Mouse (Mus musculus) thymus, adult 2 months (tissue): ENCODE results near the gene Gm3285. TPM values are rescaled to one million over a fixed set of nuclear protein-coding genes. Genes with fewer than 3 reads are reported as not detected.
A peak's percentile ranks its signal among the peaks of the same experiment; 100 is the strongest.

Experiments used
- DNase-seq: peaks from one replicate; pipeline ENCODE4 v3.0.0; 2021
- H3K27ac ChIP-seq: fragments of 200-500 bp; 2 replicates; pipeline ENCODE4 v1.5.1; 2012; ENCODE audit warnings: low read length, control low read depth; ENCODE audit not compliant: control insufficient read depth, insufficient read depth
- H3K27me3 ChIP-seq: fragments of 200-500 bp; 2 replicates; pipeline ENCODE4 v1.6.1; 2012; ENCODE audit warnings: mild to moderate bottlenecking, low read length, moderate library complexity, mixed read lengths; ENCODE audit not compliant: control insufficient read depth, insufficient read depth
- H3K36me3 ChIP-seq: fragments of 200-500 bp; 2 replicates; pipeline ENCODE4 v1.6.1; 2012; ENCODE audit warnings: mild to moderate bottlenecking, low read length, moderate library complexity; ENCODE audit not compliant: control insufficient read depth, insufficient read depth
- H3K4me1 ChIP-seq: fragments of 200-500 bp; replicated peaks from 2 replicates; pipeline ENCODE4 v1.6.1; 2012; ENCODE audit warnings: low read length; ENCODE audit not compliant: control insufficient read depth, insufficient read depth
- H3K4me3 ChIP-seq: fragments of 200-500 bp; 2 replicates; pipeline ENCODE4 v1.5.1; 2012; ENCODE audit warnings: mild to moderate bottlenecking, low read length, control low read depth, moderate library complexity; ENCODE audit not compliant: control insufficient read depth, insufficient read depth
- CTCF ChIP-seq: fragments of 200-500 bp; IDR thresholded peaks from 2 replicates; pipeline ENCODE4 v1.5.1; 2012; ENCODE audit warnings: mild to moderate bottlenecking, control low read depth, low read length, moderate library complexity, borderline replicate concordance; ENCODE audit not compliant: control insufficient read depth, poor library complexity, insufficient read depth; ENCODE audit errors: extremely low read depth
- POLR2A ChIP-seq: fragments of 200-500 bp; IDR thresholded peaks from 2 replicates; pipeline ENCODE4 v1.6.1; 2012; ENCODE audit warnings: mild to moderate bottlenecking, low read length, control low read depth, moderate library complexity; ENCODE audit not compliant: control insufficient read depth, poor library complexity, insufficient read depth; ENCODE audit errors: extremely low read depth
- WGBS: fragments of 180-500 bp; shearing (Covaris S2); methylation state at CpG from one replicate; pipeline ENCODE4 v1.1.7; 2018; 5-methylcytosine and 5-hydroxymethylcytosine counted together
- polyA plus RNA-seq: library from polyadenylated mRNA; depleted of rRNA; stranded (reverse); fragments of >200 nt; gene quantifications from 2 replicates; pipeline ENCODE4 v1.2.3, GENCODE M21; 2012

The Gm3285 gene
- polyA plus RNA-seq, 1 experiment, result 0.27 TPM

DNA sequence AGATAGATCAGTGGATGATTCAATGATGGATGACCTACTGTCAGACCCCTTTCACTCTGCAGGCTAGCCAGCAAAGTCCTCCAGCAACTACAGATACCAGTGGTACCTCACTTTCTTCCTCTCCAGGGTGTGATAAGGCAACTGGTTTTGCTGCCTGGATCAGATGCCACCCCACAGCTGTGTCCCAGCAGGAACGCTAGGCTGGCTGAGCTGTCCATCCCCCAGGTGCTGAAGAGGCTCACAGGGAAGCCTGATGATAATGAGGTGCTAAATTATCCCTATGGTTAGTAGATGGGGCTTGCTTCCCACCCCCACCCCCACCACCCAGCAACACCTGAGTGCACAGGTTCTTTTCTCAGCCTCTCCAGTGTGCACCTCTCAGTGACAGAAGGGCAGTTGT, 5.8 kb downstream of the Gm3285 start:
- no peak overlapping the region for H3K27ac ChIP-seq
- 79% methylated on average over 1 of the region's 1 CpGs for WGBS
- no peaks in the 10 kb centered on the region for H3K27me3 ChIP-seq
- no peaks in the 10 kb centered on the region for H3K36me3 ChIP-seq
- DNase-seq, result no peak
- no peak overlapping the region for H3K4me3 ChIP-seq
- TF ChIP-seq CTCF, result no peak
- no peak for TF ChIP-seq POLR2A
- H3K4me1 ChIP-seq, result peaks cover 8% of the 10 kb centered on the region; the same call in 1 of the 2 replicates

DNA sequence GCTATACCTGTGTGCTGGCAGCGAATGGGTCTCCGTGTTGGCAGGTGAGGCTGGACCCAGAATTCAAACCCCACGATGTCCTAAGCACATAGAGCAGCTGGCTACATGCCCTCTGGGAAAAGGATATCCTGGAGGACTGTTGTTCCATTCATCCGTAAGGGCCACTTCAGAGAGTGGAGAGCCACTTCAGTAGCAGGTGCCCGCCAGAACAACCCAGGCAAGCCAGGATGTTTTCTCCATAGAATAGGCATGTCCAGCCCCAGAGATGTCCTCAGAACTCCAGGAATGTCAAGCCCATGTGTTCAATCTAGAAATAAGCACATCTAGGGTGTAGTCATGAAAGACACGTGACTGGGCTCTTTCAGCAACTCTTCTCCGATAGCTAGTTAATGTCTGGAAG, 7.9 kb downstream of the Gm3285 start:
- Histone ChIP-seq H3K4me3 (no peak overlapping the region), H3K4me1 (peaks cover 4% of the 10 kb centered on the region; the same call in 1 of the 2 replicates), H3K27ac (no peak overlapping the region), H3K27me3 (no peaks in the 10 kb centered on the region), H3K36me3 (no peaks in the 10 kb centered on the region)
- DNase-seq, result no peak
- WGBS, result 94% methylated on average over 7 of the region's 7 CpGs
- TF ChIP-seq CTCF (no peak), POLR2A (no peak)

DNA sequence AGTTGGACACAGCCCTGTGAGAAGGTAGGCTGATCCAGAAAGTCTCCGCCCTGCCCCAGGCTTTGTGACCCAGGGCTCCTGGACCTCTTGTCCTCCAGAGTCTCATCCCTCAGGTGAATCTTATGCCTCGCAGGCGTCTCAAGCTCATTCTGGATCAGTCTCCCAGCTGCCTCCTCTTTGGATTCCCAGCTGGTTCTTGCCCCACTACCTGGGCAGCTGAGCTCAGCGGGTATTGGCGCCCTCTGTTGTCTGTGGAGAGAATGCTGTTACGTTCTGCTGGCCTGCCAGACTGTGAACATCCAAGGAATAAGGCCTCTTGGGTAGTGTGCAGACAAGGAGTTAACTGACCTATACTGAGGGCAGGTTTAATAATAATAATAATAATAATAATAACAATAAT, 17.2 kb downstream of the Gm3285 start:
- Histone ChIP-seq H3K4me3 (no peak overlapping the region), H3K4me1 (peaks cover 5% of the 10 kb centered on the region), H3K27me3 (no peaks in the 10 kb centered on the region), H3K27ac (no peak overlapping the region), H3K36me3 (no peaks in the 10 kb centered on the region)
- DNase-seq, result peak; percentile 44
- WGBS, result 78% methylated on average over 6 of the region's 6 CpGs
- TF ChIP-seq CTCF, result no peak
- no peak for TF ChIP-seq POLR2A

- no peaks in the 10 kb centered on the region for H3K36me3 ChIP-seq
- H3K27me3 ChIP-seq, result no peaks in the 10 kb centered on the region
- TF ChIP-seq CTCF, result no peak
- no peak for TF ChIP-seq POLR2A
- WGBS, result 19% methylated on average over 3 of the region's 3 CpGs
- H3K4me1 ChIP-seq, result peaks cover 5% of the 10 kb centered on the region
- no peak overlapping the region for H3K27ac ChIP-seq
- no peak for DNase-seq
- no peak overlapping the region for H3K4me3 ChIP-seq
These were observed 18.5 kb downstream of the Gm3285 start for GRCm38 (mm10) chr10:77880305-77880704.

DNA sequence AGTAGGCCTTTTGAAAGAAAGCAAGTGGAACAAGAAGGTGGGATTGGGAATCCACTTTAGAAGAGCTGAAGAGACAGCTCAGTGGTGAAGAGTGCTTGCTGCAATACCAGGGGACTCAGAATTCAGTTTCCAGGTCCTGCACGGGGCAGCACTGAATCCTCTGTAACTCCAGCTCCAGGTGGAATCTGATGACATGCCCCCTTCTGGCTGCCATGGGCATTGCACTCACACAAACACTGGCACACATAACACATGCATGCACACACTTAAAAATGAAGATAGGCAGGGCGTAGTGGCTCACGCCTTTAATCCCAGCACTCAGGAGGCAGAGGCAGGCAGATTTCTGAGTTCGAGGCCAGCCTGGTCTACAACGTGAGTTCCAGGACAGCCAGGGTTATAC, 20.8 kb downstream of the Gm3285 start:
- Histone ChIP-seq H3K4me3 (no peak overlapping the region), H3K4me1 (no peaks in the 10 kb centered on the region), H3K36me3 (no peaks in the 10 kb centered on the region), H3K27me3 (no peaks in the 10 kb centered on the region), H3K27ac (no peak overlapping the region)
- WGBS, result 89% methylated on average over 5 of the region's 5 CpGs
- peak; percentile 7 for DNase-seq
- TF ChIP-seq POLR2A (no peak), CTCF (no peak)

DNA sequence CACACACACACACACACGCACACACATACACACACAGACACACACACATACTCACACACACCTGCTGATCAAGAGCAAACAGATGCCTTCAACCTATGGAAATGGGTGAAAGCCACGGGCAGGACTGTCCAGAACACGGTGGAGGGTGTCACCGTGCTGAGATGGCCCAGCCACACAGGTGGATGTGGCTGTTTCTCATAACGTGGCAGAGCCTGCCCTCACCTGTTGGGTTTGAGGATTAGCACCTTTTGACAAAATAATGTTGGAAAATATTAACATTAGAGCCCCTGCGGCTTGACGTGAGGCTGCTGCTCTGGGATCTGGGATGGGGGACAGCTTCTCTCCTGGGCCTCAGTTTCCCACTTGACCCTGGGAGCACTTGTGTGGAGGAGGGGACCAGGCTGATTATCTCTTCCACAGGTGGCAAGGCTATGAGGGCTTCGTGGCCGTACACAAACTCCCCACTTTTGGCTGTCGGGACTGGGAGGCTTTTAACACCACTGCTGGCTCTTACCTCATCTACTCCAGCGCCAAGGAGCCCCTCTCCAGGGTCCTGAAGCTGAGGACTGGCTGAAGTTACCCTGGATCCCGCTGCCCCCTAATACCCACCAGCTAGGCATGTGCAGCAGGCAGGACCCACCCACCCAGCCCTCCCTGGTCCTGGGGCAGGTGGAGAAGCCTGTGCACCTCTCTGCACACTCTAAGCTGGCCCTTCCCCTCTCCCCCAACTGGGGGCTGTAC, 24.4 kb downstream of the Gm3285 start:
- DNase-seq, result no peak

DNA sequence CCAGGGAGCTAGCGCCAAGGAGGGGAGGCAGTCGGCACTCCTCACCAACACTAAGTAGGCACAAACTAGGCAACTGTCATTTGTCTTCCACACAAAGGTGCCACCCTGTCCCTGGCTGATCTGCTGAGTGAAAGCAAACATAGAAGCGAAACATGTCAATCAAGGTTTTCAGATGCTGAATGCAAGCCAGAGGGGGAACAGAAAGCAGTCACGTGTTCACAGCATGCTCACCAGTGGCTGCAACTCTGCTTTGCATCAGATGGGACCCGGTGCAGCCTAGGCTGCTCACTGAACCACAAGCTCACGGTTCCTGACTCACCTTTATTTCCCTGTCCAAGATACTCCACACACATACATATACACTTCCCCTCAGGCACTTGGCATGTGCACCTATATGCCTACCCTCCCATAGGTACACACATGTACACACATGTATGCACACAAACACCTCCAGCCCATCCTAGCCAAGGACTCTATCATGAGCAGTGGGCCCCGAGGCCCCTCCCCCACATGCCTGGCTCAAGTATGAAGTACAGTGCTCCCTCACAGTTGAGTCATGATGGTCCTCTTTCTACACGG, 29.3 kb downstream of the Gm3285 start:
- H3K27me3 ChIP-seq, result no peaks in the 10 kb centered on the region
- H3K27ac ChIP-seq, result no peak overlapping the region
- 91% methylated on average over 8 of the region's 8 CpGs for WGBS
- no peak for TF ChIP-seq POLR2A
- TF ChIP-seq CTCF, result no peak
- no peak overlapping the region for H3K4me3 ChIP-seq
- H3K36me3 ChIP-seq, result no peaks in the 10 kb centered on the region
- no peak for DNase-seq
- H3K4me1 ChIP-seq, result no peaks in the 10 kb centered on the region

More for the DNA sequence above, 24.4 kb downstream of the Gm3285 start:
- 72% methylated on average over 12 of the region's 12 CpGs for WGBS
- H3K4me3 ChIP-seq, result no peak overlapping the region
- no peak overlapping the region for H3K27ac ChIP-seq
- H3K4me1 ChIP-seq, result no peaks in the 10 kb centered on the region
- H3K27me3 ChIP-seq, result no peaks in the 10 kb centered on the region
- no peaks in the 10 kb centered on the region for H3K36me3 ChIP-seq
- no peak for TF ChIP-seq CTCF
